Mouse (Mus musculus): Measurements from ENCODE around the gene Plch2.

- TF ChIP-seq CTCF (IDR thresholded peaks at IDR 0.05; ENCODE audit: borderline replicate concordance, insufficient read depth, low read depth, low read length) (no peak), POLR2A (IDR thresholded peaks at IDR 0.05; ENCODE audit: borderline replicate concordance, insufficient read depth, low read length) (no peak)
Observed at GRCm38 (mm10) chr4:154936542-154937255, 119.9 kb downstream of the Plch2 start.
